Mouse (Mus musculus) forebrain, postnatal 0 days (tissue): ENCODE measurements around the gene Imp3. TPM values are rescaled to one million over a fixed set of nuclear protein-coding genes. Genes with fewer than 3 reads are reported as not detected.
"Not testable (repeated sequence)": the region's sequence is repeated elsewhere in the genome, so short reads cannot be mapped to it uniquely, and the experiment has no call there.

ENCODE experiments used
- ATAC-seq: fragments of 200-750 bp; cut with Nextera tagmentation; 2 replicates; pipeline ENCODE4 v1.8.0; 2017; ENCODE audit warnings: mild to moderate bottlenecking, moderate library complexity
- DNase-seq: peaks from one replicate; pipeline ENCODE4 v3.0.0-alpha.2; 2015
- H3K27ac ChIP-seq: fragments of 300-500 bp; sonication (generic); 2 replicates; pipeline ENCODE4 v1.5.1; 2014; ENCODE audit warnings: low read depth, mild to moderate bottlenecking, antibody characterized with exemption, low read length, moderate library complexity, mixed read lengths
- H3K27me3 ChIP-seq: fragments of 300-500 bp; sonication (generic); 2 replicates; pipeline ENCODE4 v1.6.1; 2014; ENCODE audit warnings: mild to moderate bottlenecking, low read length, mixed read lengths; ENCODE audit not compliant: insufficient read depth
- H3K36me3 ChIP-seq: fragments of 300-500 bp; sonication (generic); 2 replicates; pipeline ENCODE4 v1.6.1; 2014; ENCODE audit warnings: mild to moderate bottlenecking, moderate library complexity; ENCODE audit not compliant: insufficient read depth
- H3K4me1 ChIP-seq: fragments of 300-500 bp; sonication (generic); 2 replicates; pipeline ENCODE4 v1.6.1; 2014; ENCODE audit warnings: antibody characterized with exemption; ENCODE audit not compliant: insufficient read depth
- H3K4me2 ChIP-seq: fragments of 300-500 bp; sonication (generic); 2 replicates; pipeline ENCODE4 v1.6.1; 2014; ENCODE audit warnings: low read depth, mild to moderate bottlenecking, moderate library complexity
- H3K4me3 ChIP-seq: fragments of 300-500 bp; sonication (generic); 2 replicates; pipeline ENCODE4 v1.5.1; 2014; ENCODE audit warnings: low read depth, low read length, mixed read lengths
- H3K9ac ChIP-seq: fragments of 300-500 bp; sonication (generic); 2 replicates; pipeline ENCODE4 v1.6.1; 2014; ENCODE audit warnings: mild to moderate bottlenecking
- H3K9me3 ChIP-seq: fragments of 300-500 bp; sonication (generic); 2 replicates; pipeline ENCODE4 v1.6.1; 2016; ENCODE audit warnings: low read length
- CTCF ChIP-seq: sonication (generic); IDR thresholded peaks from 2 replicates; pipeline ENCODE4 v1.5.1; 2016; ENCODE audit warnings: antibody characterized with exemption, control low read depth, low read depth
- WGBS: fragments of 180-500 bp; shearing (Covaris S2); extraction: QIAGEN DNeasy Blood & Tissue Kit; methylation state at CpG from one replicate; pipeline ENCODE4 v1.1.7; 2014; 5-methylcytosine and 5-hydroxymethylcytosine counted together
- polyA plus RNA-seq: library from polyadenylated mRNA; unstranded; fragments of >200 nt; fragmentation: Nextera tagmentation; extraction: Ambion mirVana; gene quantifications from 2 replicates; pipeline ENCODE4 v1.2.1, GENCODE M21; 2015
- total RNA-seq: library from RNA; depleted of rRNA; stranded (reverse); fragments of >200 nt; gene quantifications from 2 replicates; pipeline ENCODE4 v1.2.3, GENCODE M21; 2014

Gene Imp3
- total and polyA plus RNA-seq, 2 experiments from 2014 or later: 87.5 to 136 TPM

DNA sequence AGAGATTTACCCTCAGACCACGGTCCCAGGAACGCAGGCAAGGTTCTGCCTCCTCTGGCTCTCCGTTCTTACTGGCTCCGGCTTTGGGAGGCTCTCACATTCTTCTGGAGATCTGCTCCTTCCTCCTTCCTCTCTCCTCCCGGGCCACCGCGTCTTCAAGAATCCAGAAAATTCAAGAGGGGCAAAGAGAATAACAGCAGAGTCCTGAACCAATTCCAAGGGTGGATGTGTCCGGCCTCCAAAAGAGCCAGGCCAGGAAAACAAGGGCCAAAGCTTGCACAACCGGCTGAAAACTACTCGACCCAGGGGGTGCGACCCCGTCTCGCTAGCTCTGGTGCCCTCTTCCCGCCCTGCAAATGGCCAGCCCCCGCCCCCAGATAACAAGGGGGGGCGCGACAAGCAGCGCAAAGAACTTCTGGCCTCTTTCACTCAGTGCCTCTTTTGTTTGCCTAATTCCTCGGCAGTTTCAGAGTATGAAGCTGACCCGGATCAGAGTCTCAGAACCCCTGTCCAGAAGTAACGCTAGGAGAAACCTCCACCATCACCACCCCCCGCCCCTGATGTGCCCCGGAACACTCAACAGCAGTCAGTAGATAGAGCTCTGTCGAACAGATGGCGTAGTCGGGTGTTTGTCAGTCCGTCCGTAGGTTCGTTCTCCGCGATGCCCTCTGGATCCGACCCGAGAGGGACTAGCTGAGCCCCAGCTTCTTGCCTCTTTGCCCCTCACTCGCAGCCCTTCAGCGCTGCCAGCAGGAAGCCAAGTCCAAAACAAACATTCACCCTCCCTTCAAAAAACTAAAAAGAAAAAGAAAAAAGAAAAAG, 9.9 kb upstream of the Imp3 start:
- H3K27ac ChIP-seq: peak overlapping the region; percentile 58
- 2% methylated on average over 35 of the region's 35 CpGs for WGBS
- no peaks in the 10 kb centered on the region for H3K36me3 ChIP-seq
- H3K27me3 ChIP-seq: no peaks in the 10 kb centered on the region
- no peak for TF ChIP-seq CTCF
- H3K4me3 ChIP-seq: peak overlapping the region; percentile 48
- DNase-seq (no peak), ATAC-seq (0 out of 2 replicates have a peak, but pooled peaks have one; percentile 26)
- H3K4me1 ChIP-seq: no peaks in the 10 kb centered on the region
- H3K9ac ChIP-seq: peak overlapping the region; percentile 48
- no peaks in the 10 kb centered on the region for H3K9me3 ChIP-seq
- peak overlapping the region; percentile 93 for H3K4me2 ChIP-seq

DNA sequence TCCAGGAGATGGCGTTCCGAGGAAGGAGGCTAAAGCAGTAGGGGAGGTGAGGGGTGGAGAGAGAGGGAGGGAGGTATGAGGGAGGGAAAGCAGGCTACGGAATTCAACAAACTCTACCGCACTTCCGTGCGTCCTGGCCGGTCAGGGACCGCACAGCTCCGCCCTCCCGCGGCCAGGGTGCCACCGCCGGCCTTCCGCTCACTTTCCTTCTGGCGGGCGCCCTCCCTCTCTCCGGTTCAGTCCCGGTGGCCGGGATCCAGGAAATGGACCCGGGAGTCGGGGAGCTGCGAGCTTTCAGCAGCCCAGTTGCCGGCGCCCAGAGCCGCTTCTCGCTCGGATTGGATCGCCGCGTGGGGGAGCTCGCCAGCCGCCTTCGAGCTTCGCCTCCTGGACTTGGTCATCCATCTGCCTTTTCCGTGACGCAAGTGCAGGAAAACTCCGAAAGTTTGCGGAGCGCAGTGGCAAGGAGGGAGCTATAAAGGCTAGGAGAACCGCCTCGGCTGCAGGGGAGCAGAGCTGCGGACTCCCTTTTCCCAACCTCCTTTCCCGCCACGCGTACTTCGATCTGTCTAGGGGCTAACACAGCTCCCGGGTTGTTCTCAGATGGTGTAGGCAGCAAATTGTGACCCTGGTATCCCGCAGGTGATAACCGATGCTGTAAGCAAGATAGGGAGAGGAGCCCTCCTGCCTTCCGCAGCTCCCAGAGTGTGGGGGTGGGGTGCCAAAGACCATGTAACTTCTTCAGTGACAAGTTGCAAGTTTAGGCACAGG, 9.0 kb upstream of the Imp3 start, which contains the start of gene Snx33:
Gene Snx33, minus strand, starts transcription at position 331 of the 771 bp plus-strand sequence.
- no peaks in the 10 kb centered on the region for H3K9me3 ChIP-seq
- peak; percentile 83 for DNase-seq
- peak; percentile 85 for ATAC-seq
- peak; percentile 74 for TF ChIP-seq CTCF
- no peaks in the 10 kb centered on the region for H3K36me3 ChIP-seq
- peak within 1 kb of the TSS; percentile 58 for H3K27ac ChIP-seq
- H3K4me2 ChIP-seq: peak within 1 kb of the TSS; percentile 93
- no peaks in the 10 kb centered on the region for H3K4me1 ChIP-seq
- H3K27me3 ChIP-seq: no peaks in the 10 kb centered on the region
- under 1% methylated on average over 49 of the region's 50 CpGs for WGBS
- H3K4me3 ChIP-seq: peak within 1 kb of the TSS; percentile 48
- peak within 1 kb of the TSS; percentile 48 for H3K9ac ChIP-seq

DNA sequence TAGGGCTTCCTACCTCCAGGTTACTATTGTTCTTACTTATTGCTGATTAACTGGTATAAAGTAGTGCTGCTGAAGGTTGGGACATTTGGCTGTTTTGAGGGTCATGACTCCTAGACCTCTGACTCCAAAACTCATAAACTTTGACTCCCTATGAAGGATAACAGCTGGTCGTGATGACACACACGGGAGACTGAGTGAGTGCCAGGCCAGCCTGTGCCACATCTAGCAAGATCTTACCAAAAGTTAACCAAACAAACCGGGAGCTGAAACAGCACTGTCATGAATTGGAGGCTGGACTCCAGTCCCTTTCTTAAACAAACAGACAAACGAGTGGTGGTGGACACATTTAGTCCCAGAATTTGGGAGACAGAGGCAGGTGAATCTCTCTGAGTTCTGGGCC, 7.8 kb upstream of the Imp3 start:
- no peak for ATAC-seq
- Histone ChIP-seq H3K9me3 (no peaks in the 10 kb centered on the region), H3K4me3 (no peak overlapping the region), H3K9ac (no peak overlapping the region), H3K27ac (no peak overlapping the region), H3K4me1 (no peaks in the 10 kb centered on the region), H3K36me3 (no peaks in the 10 kb centered on the region), H3K4me2 (no peak overlapping the region), H3K27me3 (no peaks in the 10 kb centered on the region)
- 77% methylated on average over 4 of the region's 4 CpGs for WGBS
- TF ChIP-seq CTCF: no peak
- DNase-seq: no peak

DNA sequence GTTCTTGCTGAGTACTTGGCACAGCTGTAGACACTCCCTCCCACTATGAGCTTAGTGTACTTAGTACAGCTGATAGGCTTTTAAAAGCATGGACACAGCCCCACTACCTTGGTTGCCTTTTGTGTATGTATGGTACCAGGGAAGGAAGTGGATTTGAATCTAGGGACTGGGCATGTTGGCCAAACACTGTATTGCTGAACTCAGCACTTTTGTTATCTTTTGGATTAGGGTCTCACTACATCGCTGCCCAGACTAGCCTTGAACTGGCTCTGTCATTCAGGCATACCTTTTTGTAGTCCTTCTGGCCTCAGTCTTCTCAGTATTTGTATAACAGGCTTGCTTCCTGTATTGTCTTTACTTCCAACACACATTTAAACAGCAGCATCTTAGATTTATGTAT, 6.7 kb upstream of the Imp3 start:
- no peak overlapping the region for H3K4me2 ChIP-seq
- no peak overlapping the region for H3K27ac ChIP-seq
- TF ChIP-seq CTCF: no peak
- H3K9ac ChIP-seq: no peak overlapping the region
- no peaks in the 10 kb centered on the region for H3K36me3 ChIP-seq
- H3K9me3 ChIP-seq: no peaks in the 10 kb centered on the region
- no peaks in the 10 kb centered on the region for H3K4me1 ChIP-seq
- H3K4me3 ChIP-seq: no peak overlapping the region
- DNase-seq (no peak), ATAC-seq (no peak)
- H3K27me3 ChIP-seq: no peaks in the 10 kb centered on the region
- 83% methylated on average over 1 of the region's 1 CpGs for WGBS

DNA sequence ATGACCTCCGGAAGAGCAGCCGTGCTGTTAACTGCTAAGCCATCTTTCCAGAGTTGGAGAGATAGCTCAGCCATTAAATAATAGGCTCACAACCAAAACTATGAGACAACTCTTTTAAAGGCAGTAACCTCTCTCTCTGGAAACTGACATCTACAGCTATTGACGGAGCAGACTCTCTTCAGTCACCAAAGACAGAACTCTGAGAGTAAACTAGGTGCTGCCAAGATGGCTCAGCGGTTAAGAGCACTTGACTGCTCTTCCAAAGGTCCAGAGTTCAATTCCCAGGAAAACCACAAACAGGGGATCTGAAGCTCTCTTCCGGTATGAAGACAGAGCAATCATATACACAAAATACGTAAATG, 433 bp upstream of the Imp3 start:
- Histone ChIP-seq H3K4me2 (peak overlapping the region; percentile 76), H3K36me3 (no peaks in the 10 kb centered on the region), H3K27me3 (no peaks in the 10 kb centered on the region), H3K9me3 (no peaks in the 10 kb centered on the region), H3K4me1 (0 out of 2 replicates have a peak, but pooled peaks cover 9% of the 10 kb centered on the region), H3K9ac (no peak overlapping the region), H3K27ac (no peak overlapping the region), H3K4me3 (peak overlapping the region; percentile 67)
- TF ChIP-seq CTCF: no peak
- ATAC-seq (no peak; the same call in 1 of the 2 replicates), DNase-seq (no peak)
- WGBS: 21% methylated on average over 6 of the region's 6 CpGs

DNA sequence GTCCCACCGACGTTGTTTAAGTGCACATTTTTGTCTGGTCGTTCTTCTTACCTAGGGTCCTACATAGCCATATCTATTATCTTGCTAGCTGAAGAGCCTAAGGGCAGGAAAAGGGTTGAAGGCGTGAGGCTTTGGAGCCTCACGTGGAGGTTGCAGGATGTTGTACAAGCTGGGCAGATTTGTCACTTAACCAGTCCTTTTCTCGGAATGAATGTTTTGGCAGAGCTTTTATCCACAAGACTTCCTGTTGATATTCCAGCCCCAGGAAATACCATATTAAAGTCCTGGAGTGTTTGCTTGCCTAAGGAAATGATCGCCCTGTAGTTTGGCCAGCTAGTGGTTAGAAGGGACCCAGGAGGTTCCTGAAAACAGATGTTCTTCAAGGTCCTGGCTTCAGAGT, 1.1 kb downstream of the Imp3 start:
- DNase-seq (peak; percentile 16), ATAC-seq (no peak)
- Histone ChIP-seq H3K36me3 (no peaks in the 10 kb centered on the region), H3K9ac (peak overlapping the region; percentile 74), H3K4me1 (0 out of 2 replicates have a peak, but pooled peaks cover 9% of the 10 kb centered on the region), H3K27ac (0 out of 2 replicates have a peak overlapping the region, but pooled peaks have one; percentile 85), H3K4me3 (peak overlapping the region; percentile 67), H3K9me3 (no peaks in the 10 kb centered on the region), H3K27me3 (no peaks in the 10 kb centered on the region), H3K4me2 (peak overlapping the region; percentile 76)
- no peak for TF ChIP-seq CTCF
- 7% methylated on average over 7 of the region's 7 CpGs for WGBS

GRCm38 (mm10) chr9:56947481-56947880, 10.2 kb downstream of the Imp3 start:
- peak; percentile 60 for DNase-seq
- not testable (repeated sequence) for ATAC-seq
- WGBS: 23% methylated on average over 3 of the region's 3 CpGs

DNA sequence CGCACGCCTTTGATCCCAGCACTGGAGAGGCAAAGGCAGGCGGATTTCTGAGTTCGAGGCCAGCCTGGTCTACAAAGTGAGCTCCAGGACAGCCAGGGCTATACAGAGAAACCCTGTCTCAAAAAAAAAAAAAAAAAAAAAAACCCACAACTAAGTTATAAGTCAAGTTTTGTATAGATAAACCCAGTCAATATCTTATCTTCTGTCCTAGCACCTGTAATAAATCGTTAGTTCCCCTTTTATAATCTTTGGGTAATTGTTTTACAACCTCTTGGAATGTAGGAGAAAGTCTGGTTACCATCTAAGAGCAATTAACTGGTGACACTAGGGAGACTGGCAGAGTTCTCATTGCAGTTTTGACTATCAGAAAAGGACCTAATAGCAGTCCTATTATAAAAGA, 11.4 kb downstream of the Imp3 start:
- not testable (repeated sequence) for ATAC-seq, H3K27ac ChIP-seq, H3K4me3 ChIP-seq, H3K27me3 ChIP-seq, H3K4me2 ChIP-seq, DNase-seq, H3K4me1 ChIP-seq, H3K9me3 ChIP-seq, H3K9ac ChIP-seq, H3K36me3 ChIP-seq
- WGBS: 95% methylated on average over 5 of the region's 5 CpGs

More at GRCm38 (mm10) chr9:56947481-56947880, 10.2 kb downstream of the Imp3 start:
- not testable (repeated sequence) for H3K27ac ChIP-seq, H3K27me3 ChIP-seq, H3K4me2 ChIP-seq, H3K9ac ChIP-seq, H3K36me3 ChIP-seq, H3K4me1 ChIP-seq, H3K4me3 ChIP-seq, H3K9me3 ChIP-seq
- TF ChIP-seq CTCF: peak; percentile 78
